Mouse (Mus musculus): ENCODE results near the gene Hoxc6. TPM values are rescaled to one million over a fixed set of nuclear protein-coding genes. Genes with fewer than 3 reads are reported as not detected.

Hoxc6 gene
- polyA plus RNA-seq, 1 experiment, result not detected

DNA sequence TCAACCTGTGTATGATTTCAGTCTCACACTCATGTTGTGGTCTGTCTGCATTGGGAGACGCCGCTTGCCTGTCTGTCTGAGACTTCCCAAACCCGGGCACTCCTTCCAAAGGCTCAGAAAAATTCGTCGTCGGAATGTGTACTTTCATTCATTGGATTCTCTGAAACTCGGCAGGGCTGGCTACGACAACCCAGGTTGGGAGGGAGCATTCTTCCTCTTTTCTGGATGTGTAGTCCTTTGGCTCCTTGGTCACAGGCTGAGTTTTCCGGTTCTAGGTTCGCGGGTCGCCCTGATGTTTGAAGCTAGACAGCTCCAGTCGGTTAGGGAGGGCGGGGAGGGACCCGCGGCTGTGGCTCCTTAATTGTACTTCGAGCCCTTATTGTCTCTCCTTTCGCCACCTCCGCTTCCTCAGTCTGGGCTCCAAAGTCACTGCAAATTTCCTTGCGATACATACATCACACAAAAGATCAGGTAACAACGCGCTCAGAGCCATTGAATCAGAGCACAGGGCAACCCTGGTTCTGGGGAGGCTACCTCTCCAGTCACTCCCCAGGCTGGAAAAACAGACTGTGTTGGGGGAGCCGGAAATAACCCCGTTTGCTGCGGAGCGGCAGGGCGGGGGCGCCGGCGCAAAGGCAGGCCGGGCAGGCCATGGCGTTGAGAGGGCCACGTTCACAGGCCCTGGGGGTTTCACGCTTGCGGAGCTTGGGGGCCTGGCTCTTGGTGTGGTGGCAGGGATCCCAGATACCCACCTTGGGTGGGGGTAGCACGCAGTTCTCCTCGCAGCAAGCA, 21.2 kb upstream of the Hoxc6 start:
- peaks cover 100% of the 10 kb centered on the region for H3K27me3 ChIP-seq (ENCODE audit: control insufficient read depth)
- no peaks in the 10 kb centered on the region for H3K4me1 ChIP-seq (ENCODE audit: control insufficient read depth)
- H3K9me3 ChIP-seq (ENCODE audit: control insufficient read depth, low read length), result peaks cover 9% of the 10 kb centered on the region; the same call in 1 of the 2 replicates
- H3K36me3 ChIP-seq (ENCODE audit: control insufficient read depth), result no peaks in the 10 kb centered on the region
- no peak for TF ChIP-seq TAL1 (IDR thresholded peaks at IDR 0.05; ENCODE audit: low read length)
- no peak overlapping the region for H3K4me3 ChIP-seq (replicated peaks)

DNA sequence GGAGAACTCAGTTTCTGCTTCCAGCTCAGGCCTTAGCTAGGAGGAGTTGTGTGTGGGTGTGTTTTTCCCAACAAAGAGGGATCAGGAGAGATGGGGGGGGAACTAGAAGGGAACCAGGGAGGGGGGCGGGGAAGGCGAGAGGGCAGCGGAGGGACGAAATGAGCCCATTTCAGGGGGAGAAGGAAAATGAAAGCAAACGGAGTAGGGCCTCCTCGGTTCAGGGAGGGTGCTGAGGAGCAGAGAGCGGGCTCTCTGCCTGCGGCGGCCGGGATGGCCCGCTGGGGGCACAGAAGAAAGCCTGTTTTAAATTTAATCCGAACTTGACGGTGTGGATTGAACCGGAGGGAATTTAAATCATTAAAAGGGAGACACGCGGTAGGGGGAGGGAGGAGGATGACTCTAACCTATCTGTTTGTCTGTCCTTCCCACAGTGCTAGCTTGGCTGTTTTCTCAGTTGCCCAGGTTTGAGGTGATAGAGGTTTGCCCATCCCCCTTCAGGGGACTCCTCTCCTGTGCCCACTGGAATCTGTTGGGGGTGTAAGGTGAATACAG, 20.6 kb upstream of the Hoxc6 start:
- H3K36me3 ChIP-seq (ENCODE audit: control insufficient read depth), result no peaks in the 10 kb centered on the region
- H3K4me1 ChIP-seq (ENCODE audit: control insufficient read depth), result no peaks in the 10 kb centered on the region
- H3K27me3 ChIP-seq (ENCODE audit: control insufficient read depth), result peaks cover 100% of the 10 kb centered on the region
- H3K4me3 ChIP-seq (replicated peaks), result no peak overlapping the region
- TF ChIP-seq TAL1 (IDR thresholded peaks at IDR 0.05; ENCODE audit: low read length) (no peak), GATA1 (IDR thresholded peaks at IDR 0.05; ENCODE audit: low read length) (no peak)
- H3K9me3 ChIP-seq (ENCODE audit: control insufficient read depth, low read length), result peaks cover 11% of the 10 kb centered on the region; the same call in 1 of the 2 replicates

DNA sequence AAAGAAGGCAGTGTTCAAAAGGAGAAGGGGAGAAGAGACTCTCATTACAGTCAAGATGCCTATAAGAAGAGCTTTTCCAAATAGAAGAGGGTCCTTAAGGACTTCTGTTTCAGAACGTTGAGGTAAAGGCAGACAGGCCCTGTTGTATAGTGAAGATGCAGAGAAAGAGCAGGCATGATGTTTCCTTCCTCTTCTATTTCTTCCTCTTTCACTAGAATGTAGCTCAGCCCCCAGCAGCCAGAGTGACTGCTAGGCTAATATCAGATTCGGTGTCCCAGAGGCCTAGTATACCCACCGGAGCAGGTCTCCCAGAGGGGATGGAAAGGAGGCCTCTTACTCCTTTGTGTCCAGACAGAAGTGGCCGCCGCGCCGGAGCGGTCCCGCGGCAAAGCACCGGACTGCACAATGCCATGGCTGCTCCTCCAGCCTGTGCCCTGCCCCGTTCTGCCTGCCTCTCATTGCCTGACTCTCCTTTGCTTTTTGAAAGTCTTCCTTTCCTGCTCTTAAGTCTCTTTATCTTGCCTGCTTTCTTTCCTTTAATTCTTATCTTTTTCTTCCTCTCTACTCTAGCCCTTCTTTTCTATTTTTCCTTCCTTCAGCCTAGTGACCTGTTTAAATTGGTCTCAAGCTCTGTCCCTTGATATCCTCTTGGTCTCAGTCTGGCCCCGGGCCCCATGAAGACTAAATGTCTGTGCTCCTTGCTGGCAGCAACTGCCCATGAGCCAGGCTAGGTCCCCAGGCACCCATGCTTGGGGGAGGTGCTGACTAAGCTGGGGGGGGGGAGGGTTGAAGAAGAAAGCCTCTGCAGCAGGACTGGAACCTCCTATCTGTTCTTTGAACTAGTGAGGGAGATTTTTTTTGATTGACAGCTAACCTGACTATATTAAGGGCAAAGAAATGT, 19.2 kb upstream of the Hoxc6 start:
- Histone ChIP-seq H3K9me3 (ENCODE audit: control insufficient read depth, low read length) (peaks cover 11% of the 10 kb centered on the region; the same call in 1 of the 2 replicates), H3K4me3 (replicated peaks) (no peak overlapping the region), H3K4me1 (ENCODE audit: control insufficient read depth) (no peaks in the 10 kb centered on the region), H3K27me3 (ENCODE audit: control insufficient read depth) (peaks cover 100% of the 10 kb centered on the region), H3K36me3 (ENCODE audit: control insufficient read depth) (no peaks in the 10 kb centered on the region)
- TF ChIP-seq TAL1 (IDR thresholded peaks at IDR 0.05; ENCODE audit: low read length) (no peak), GATA1 (IDR thresholded peaks at IDR 0.05; ENCODE audit: low read length) (no peak)

DNA sequence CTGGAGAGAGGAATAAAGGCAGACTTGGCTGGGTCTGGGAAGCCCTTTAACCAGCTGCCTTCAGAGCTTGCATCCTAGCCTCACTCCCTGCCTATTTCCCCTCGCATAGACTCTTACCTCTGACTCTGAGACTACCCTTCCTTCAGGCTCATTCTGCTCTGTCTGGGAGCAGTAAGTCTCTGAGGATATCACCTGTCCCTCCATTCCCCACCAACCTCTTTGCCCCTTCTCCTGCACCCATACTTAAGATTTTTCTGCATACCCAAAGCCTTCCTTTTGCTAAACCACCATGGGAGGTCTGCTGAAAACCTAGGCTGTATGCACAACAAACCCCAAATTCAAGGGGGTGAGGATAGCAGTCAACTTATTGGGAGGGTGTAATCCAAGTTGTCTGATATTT, 18.1 kb upstream of the Hoxc6 start:
- H3K27me3 ChIP-seq (ENCODE audit: control insufficient read depth), result peaks cover 100% of the 10 kb centered on the region
- no peaks in the 10 kb centered on the region for H3K36me3 ChIP-seq (ENCODE audit: control insufficient read depth)
- H3K4me1 ChIP-seq (ENCODE audit: control insufficient read depth), result no peaks in the 10 kb centered on the region
- TF ChIP-seq GATA1 (IDR thresholded peaks at IDR 0.05; ENCODE audit: low read length) (no peak), TAL1 (IDR thresholded peaks at IDR 0.05; ENCODE audit: low read length) (no peak)
- H3K4me3 ChIP-seq (replicated peaks), result no peak overlapping the region
- H3K9me3 ChIP-seq (ENCODE audit: control insufficient read depth, low read length), result peaks cover 11% of the 10 kb centered on the region; the same call in 1 of the 2 replicates

DNA sequence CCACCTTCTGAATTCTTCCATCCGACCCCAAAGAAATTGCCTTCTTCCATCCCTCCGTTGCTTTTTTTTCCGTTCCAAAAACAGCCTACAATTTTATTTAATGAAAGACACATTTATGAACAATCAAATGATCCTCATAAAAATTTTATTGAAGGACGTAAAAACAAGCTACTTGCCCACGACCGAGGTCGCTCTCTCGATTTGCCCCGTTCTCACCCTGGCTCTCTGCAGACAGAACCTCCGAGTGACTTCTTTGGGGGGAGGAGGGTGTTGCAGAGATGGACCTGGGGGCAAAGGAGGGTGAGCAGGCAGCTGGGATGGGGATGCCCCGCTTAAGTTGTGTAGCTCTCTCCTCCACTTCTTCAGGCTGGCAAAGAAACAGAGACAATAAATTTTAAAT, 17.7 kb upstream of the Hoxc6 start:
- Histone ChIP-seq H3K4me1 (ENCODE audit: control insufficient read depth) (no peaks in the 10 kb centered on the region), H3K36me3 (ENCODE audit: control insufficient read depth) (no peaks in the 10 kb centered on the region), H3K4me3 (replicated peaks) (no peak overlapping the region), H3K9me3 (ENCODE audit: control insufficient read depth, low read length) (peaks cover 11% of the 10 kb centered on the region; the same call in 1 of the 2 replicates), H3K27me3 (ENCODE audit: control insufficient read depth) (peaks cover 100% of the 10 kb centered on the region)
- TF ChIP-seq TAL1 (IDR thresholded peaks at IDR 0.05; ENCODE audit: low read length) (no peak), GATA1 (IDR thresholded peaks at IDR 0.05; ENCODE audit: low read length) (no peak)

DNA sequence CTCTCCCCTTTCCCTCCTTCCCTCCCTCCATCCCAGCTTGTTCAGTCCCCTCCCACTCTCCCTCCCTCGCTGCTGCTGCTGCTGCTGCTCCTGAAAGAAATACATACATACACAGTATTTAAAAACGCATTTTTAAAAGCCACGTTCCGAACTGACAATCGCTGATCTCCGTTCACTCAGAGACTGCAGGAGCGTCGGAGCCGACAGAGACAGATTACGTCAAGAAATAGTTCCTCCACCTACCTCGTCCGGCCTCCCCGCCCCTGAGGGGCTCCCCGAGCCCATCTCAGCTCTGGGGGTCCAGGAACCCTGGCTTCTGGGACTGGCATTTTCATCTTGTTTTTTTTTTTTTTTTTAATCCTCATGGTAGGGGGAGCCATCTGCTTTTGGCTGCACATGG, 17.1 kb upstream of the Hoxc6 start:
- no peaks in the 10 kb centered on the region for H3K4me1 ChIP-seq (ENCODE audit: control insufficient read depth)
- H3K36me3 ChIP-seq (ENCODE audit: control insufficient read depth), result no peaks in the 10 kb centered on the region
- peaks cover 7% of the 10 kb centered on the region; the same call in 1 of the 2 replicates for H3K9me3 ChIP-seq (ENCODE audit: control insufficient read depth, low read length)
- TF ChIP-seq GATA1 (IDR thresholded peaks at IDR 0.05; ENCODE audit: low read length) (no peak), TAL1 (IDR thresholded peaks at IDR 0.05; ENCODE audit: low read length) (no peak)
- peaks cover 100% of the 10 kb centered on the region for H3K27me3 ChIP-seq (ENCODE audit: control insufficient read depth)
- H3K4me3 ChIP-seq (replicated peaks), result no peak overlapping the region

DNA sequence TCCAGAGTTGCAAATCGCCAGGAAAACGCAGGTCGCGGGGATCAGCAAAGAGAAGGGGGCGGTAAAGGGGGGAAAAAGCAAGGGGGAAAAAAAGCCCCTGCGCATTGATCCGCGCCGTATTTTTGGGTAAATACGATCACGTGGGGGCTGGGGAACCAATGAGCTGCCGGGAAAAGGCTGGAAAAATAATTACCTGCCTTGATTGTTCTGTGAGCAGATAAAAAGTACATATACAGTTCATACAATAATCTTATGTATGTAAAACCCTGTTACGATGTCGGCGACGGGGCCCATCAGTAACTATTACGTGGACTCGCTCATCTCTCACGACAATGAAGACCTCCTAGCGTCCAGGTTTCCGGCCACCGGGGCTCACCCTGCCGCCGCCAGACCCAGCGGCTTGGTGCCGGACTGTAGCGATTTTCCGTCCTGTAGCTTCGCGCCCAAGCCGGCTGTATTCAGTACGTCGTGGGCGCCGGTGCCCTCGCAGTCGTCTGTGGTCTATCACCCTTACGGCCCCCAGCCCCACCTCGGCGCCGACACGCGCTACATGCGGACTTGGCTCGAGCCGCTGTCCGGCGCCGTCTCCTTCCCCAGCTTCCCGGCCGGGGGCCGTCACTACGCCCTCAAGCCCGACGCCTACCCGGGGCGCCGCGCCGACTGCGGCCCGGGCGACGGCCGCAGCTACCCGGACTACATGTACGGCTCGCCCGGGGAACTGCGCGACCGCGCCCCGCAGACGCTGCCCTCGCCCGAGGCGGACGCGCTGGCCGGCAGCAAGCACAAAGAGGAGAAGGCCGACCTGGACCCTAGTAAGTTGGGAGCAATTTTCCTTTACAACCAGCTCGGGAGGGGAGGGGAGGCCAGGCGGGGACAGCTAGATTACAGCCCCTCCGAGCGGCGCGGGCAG, 16.4 kb upstream of the Hoxc6 start:
- Histone ChIP-seq H3K36me3 (ENCODE audit: control insufficient read depth) (no peaks in the 10 kb centered on the region), H3K27me3 (ENCODE audit: control insufficient read depth) (peaks cover 100% of the 10 kb centered on the region), H3K4me1 (ENCODE audit: control insufficient read depth) (no peaks in the 10 kb centered on the region), H3K9me3 (ENCODE audit: control insufficient read depth, low read length) (peaks cover 7% of the 10 kb centered on the region; the same call in 1 of the 2 replicates), H3K4me3 (replicated peaks) (no peak overlapping the region)
- TF ChIP-seq GATA1 (IDR thresholded peaks at IDR 0.05; ENCODE audit: low read length) (no peak), TAL1 (IDR thresholded peaks at IDR 0.05; ENCODE audit: low read length) (no peak)

DNA sequence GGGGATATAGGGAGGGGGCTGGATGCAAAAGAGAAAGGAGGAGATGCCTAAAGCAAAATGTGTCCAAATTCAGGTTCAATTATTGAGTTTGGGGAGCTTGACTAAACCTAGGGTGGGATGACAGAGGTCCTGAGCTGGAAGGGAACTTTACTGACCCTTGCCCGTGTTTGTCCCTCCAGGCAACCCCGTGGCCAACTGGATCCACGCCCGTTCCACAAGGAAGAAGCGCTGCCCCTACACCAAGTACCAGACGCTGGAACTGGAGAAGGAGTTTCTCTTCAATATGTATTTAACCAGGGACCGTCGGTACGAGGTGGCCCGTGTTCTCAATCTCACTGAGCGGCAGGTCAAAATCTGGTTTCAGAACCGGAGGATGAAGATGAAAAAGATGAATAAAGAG, 14.3 kb upstream of the Hoxc6 start:
- Histone ChIP-seq H3K9me3 (ENCODE audit: control insufficient read depth, low read length) (peaks cover 7% of the 10 kb centered on the region; the same call in 1 of the 2 replicates), H3K4me1 (ENCODE audit: control insufficient read depth) (no peaks in the 10 kb centered on the region), H3K27me3 (ENCODE audit: control insufficient read depth) (peaks cover 100% of the 10 kb centered on the region), H3K36me3 (ENCODE audit: control insufficient read depth) (no peaks in the 10 kb centered on the region), H3K4me3 (replicated peaks) (no peak overlapping the region)
- no peak for TF ChIP-seq TAL1 (IDR thresholded peaks at IDR 0.05; ENCODE audit: low read length)
- TF ChIP-seq GATA1 (IDR thresholded peaks at IDR 0.05; ENCODE audit: low read length), result no peak
